Mouse (Mus musculus): ENCODE measurements around the gene Sh3tc1.

Sh3tc1 gene

DNA sequence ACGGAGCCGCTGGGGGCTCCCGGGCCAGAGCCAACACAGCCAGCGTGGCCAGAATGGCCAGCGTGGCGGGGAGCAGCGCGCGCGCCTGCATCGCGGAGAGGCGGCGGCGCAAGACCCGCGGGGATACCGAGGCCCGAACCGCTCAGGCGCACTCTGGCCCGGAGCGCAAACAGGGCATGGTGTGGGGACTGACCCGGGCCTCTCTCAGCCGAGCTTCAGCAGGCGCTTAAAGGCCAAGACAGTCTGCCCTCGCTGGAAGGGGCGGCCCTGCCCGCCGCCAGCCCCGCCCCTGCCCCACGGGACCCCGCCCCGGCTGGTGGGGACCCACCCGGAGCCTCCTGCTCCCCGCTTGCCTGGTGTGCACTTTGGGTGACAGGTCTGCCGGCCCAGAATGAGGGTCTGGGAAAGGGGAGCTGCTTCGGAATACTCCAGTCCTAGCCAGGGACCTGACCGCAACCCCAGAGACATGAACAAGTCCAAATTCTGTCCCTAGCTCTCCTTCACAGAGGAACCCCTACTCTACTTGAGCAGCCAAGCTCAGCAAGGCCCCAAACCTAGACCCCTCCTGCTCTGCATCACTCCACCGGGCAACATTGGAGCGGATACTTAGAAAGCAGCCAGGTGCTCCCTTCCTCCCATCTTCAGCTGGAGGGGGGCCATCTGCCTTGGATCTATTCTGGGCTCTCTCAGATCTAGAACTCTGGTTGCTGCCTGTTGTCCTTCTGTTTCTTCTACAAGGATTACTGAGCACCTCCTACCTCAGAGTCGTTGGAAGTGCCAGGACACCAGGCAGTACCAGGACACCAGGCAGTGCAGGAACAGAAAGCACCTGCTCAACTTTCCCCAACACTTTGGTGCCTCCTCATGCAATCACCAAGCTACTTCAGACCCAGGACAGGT lies 60.3 kb downstream of the Sh3tc1 start, which contains the start of gene Htra3:
TSS of gene Htra3 (minus strand) at position 527 of the 900 bp plus-strand sequence.
- DNase-seq (ENCODE audit: low read depth), result no peak

DNA sequence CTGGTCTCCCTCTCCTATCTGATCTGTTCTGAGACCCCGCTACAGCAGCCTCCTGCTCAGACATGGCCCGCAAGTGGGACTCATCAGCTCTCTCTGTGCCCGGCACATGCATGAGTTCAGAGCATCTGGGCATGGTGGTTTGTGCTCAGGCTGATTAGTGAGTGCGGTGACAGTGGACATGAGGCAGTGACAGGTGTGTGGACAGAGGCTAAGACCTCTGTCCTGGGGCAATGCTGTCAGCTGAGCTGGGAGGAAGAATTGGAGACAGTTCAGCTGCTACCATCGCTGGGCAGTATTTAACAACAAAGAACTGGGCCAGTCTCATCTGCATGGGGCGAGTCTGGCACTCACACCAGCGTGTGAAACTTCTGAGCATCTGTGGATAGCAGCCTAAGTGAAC lies 62.8 kb downstream of the Sh3tc1 start:
- DNase-seq (ENCODE audit: low read depth), result no peak

DNA sequence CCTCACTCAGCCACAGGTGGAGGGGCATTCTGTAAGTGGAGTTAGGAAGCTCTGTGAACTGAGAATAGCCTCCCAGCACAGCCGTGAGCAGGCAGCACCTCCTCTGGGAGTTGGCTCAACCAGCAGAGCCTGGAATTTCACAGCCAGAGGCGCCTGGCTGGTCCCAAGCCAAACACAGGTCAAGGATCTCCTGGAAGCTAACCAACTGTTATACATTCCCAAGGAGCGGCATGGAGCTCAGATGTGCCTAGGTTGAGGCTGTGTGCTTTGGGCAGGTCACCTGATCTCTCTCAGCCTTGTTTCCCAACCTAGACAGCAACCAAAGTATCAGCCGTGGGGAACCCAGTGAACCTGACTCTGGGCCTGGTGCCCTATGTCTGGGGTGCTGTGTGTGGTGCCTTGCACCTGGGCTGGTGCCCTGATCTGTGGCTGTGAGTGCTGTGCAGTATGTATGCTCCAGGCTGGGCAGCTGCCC lies 65.7 kb downstream of the Sh3tc1 start:
- DNase-seq (ENCODE audit: low read depth), result peak; percentile 93

DNA sequence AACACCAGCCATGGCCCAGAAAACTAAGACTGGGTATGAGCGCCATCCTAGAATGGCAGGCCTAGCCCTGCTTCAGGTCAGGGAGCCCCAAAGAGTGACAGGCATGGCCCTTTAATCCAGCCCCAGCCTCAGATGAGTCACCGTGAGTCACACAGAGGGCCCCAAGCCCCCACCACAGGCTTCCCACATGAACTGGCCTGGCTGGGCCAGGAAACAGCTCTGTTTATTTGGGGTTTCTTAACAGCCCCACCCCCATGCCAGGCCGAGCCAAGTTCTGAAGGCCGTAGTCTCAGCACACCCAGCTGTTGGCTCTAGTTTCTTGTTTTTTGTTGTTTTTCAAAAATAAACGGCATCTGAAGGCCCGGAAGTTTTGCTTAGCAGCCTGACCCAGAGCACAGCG lies 66.7 kb downstream of the Sh3tc1 start:
- peak; percentile 95 for DNase-seq (ENCODE audit: low read depth)

DNA sequence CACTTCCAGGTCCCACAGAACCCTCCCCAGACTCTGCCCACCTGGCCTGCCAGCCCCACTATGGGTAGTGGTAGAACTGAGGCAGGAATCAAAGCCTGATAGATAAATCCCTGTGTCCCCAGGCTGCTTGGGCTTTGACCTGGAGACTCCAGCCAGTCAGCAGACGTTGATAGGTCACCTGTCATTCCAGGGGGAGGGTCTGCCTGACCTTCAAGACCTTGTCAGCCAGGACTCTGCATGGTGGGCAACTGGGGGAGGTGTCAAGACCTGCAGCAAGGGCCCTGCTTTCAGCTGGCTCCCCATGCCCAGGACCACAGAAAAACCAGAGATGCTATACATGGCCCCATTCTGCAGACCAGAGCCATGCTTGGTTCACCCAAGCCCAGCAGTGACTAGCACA lies 67.2 kb downstream of the Sh3tc1 start:
- DNase-seq (ENCODE audit: low read depth), result no peak

DNA sequence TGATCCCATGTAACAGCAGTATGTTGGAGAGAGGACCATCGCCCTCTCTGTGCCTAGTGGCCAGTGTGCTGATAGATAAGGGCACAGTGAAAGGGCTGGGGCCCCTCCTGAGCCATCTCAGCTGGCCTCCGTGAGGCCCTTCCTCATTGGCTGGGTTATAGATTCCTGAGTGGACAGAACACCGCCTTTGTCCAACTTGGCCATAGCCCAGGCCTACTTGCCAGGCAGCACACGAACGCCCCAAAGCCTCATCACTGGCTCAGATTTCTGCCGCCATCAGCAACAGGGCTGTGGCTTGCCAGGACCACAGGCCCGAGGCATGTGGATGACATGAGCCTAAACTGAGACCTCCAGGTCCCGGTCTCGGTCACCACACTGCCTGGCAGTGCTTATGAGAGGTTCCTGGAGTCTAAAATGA lies 68.3 kb downstream of the Sh3tc1 start:
- DNase-seq (ENCODE audit: low read depth), result peak; percentile 78

DNA sequence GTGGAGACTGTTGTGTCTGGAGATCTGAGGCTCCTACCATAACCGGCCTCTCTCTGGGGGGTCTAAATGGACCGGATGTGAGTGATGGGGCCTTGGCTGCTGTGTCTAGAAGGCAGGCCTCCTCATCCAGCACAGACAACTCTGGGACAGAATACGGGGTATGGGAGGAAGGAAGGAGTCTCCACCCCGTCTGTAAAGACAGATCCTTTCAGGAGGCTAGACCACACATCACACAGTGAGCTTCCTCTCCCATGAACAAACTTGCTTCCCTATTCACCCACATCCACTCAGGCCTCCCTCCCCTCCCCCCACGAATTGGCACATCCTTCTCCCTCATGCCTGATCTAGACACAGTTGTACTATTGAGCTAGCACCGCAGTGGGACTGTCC lies 69.4 kb downstream of the Sh3tc1 start:
- DNase-seq (ENCODE audit: low read depth), result no peak

DNA sequence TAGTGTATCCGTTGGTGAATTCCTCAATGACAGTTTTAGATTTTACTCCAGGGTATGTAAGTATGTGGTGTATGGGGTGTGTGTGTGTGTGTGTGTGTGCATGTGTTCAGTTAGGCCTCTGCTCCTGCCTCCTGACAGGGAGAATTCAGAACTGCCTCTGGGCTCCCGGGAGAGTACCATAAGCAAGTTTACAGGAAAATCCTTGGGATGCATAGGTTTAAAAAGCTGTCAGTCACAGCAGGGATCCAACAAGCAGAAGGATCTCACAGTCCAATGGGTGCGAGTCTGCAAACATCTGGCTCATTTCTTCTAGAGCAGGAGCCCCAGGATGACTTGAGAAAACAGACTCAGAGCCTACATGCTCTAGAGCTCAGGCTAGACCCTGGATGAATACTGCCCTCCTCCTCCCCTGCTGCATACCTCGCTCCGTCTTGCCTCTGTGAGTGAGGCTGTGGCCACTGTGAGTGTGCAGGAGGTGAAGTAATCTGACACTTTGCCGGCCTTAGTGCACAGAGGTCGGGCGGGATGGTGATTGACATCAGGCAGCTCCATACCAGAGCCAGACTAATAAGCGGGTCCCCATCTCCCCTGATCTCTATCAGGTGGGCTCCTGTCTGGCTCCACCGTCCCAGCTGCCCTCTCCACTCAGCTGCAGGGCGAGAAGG lies 69.9 kb downstream of the Sh3tc1 start:
- no peak for DNase-seq (ENCODE audit: low read depth)

DNA sequence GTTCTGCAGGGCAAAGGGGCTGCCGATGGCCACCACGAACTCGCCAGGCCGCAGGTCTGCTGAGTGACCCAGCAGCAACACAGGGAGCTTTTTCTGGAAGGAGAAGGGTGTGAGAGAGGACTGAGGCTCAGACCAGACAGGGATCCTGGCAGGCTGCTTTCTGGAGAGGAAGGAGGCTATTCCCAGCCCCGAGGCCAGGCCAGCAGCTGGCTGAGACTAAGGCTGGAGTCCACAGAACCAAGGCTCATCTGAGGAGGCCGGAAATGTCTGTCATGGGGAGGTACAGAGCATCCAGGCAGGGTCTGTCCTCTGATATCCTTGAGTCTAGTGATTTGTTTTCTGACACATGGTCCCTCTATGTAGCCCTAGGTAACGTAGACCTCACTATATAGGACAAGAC lies 73.6 kb downstream of the Sh3tc1 start:
- no peak for DNase-seq (ENCODE audit: low read depth)

DNA sequence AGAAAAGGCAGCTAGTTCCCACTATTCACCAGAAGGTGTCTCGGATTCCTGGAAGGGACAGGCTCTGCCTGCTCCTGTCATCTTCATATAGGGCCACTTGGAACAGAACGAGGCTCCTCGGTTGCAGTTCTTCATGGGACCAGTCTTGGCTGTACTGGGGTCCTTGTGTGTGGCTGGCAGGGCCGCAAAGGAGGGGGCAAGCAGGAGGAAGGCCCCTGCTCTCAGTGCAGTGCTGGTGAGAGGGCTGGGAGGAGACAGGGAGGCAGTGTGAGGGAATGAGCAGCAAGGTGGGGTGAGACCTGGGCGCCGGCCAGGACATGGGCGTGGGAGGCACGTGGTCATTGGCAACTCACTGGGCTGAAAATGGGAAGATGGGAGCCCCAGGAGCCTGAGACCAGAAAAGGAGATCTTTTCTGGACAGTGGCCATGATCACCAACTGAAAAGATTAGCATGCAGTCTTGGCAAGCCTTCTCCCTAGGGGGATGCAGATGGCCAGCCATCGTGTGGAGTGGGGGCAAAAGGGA lies 77.7 kb downstream of the Sh3tc1 start:
- no peak for DNase-seq (ENCODE audit: low read depth)

DNA sequence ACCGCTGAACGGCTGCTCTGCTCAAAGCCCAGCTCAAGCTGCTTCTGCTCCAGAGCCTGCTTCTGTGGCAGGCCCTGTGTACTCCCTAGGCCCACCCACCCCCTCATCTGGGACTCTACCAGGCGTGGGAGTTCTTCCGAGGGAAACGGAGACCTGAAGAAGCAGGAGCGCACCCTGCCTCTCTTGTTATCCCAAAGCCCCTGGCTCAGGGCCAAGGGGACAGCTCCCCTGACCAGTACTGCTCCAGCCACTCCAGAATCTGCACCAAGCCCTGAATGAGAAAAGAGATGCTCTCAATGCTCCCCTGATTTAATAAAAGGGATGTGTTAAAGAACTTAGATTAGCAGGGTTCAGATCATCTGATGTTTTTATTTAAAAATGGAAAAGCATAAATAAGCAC lies 78.6 kb downstream of the Sh3tc1 start:
- DNase-seq (ENCODE audit: low read depth), result no peak

DNA sequence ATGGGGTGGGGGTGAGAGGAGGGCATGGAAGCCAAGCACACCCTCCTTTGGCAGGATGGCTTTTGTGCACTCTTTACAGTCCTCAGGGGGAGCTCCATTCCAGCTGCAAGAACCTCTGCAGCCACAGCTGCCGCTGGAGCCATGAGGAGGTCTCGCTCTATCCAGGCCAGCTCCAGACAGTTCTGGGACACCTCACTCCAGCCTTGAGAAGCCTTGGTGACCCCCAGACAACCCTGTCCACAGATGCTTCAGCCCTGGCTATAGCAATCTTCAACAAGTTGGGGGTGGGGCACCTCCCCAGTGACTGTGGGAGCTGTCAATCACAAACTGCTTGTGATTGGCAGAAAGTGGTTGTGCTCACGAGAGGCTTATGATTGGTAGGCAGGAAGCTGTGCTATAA lies 80.3 kb downstream of the Sh3tc1 start:
- DNase-seq (ENCODE audit: low read depth), result no peak

DNA sequence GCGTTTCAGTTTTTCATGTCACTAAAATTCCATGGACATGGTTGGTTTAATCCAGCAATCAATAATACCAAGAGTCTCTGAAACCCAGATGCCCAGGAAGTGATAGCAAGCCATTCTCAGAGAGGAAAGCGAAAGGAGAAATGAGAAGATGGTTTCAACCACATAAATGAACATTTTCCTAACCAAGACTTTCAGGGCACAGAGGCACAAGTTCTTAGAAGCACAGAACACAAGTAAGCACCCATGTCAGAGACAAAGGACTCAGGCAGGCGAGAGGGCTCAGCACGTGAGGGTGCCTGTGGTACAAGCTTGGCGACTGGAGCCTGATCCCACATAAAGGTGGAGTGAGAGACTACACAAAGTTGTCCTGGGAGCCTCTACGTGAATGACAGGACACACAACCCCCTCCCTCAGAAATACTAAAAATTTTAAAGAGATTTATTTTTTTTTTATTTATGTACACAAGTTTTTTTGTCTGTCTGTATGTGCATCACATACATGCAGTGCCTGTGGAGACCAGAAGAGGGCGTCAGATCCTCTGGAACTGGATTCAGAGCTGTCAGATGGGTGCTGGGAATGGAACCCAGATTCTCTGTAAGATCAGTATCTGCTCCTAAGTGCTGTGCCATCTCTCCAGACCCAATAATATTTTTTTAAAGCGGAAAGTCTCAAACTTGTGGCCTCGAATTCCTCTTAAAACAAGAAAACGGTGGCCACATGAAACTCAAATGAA lies 83.9 kb downstream of the Sh3tc1 start:
- no peak for DNase-seq (ENCODE audit: low read depth)

DNA sequence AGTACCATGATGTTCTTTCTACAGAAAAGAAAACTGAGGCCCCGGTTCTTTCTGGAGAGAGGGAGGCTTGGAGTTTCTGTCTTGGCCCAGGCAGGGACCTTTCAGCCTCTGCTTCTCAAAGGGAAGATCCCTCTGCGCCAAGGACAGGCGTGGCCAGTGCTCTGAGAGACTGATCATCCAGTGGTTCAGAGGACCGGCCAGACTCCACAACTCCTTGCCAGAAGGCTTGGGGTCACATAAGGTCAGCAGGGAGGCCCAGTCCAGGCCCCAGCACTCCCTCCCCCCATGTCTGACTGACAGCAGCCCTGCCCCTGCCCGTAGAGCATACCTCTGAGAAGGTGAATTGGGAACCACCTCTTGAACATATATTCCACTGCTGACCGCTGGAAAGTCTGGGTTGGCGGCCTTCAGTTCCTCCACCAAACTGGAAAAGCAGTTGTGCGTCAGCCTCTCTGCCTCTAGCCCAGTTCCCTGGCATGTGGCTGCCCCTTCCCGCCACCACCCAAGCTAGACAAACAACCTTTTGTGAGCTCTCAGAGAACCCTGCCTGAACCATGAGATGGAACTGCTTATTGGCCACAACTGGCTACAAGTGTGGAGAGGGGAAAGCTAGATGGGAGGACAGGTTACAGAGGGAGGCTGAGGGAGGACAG lies 85.9 kb downstream of the Sh3tc1 start:
- DNase-seq (ENCODE audit: low read depth), result peak; percentile 57

DNA sequence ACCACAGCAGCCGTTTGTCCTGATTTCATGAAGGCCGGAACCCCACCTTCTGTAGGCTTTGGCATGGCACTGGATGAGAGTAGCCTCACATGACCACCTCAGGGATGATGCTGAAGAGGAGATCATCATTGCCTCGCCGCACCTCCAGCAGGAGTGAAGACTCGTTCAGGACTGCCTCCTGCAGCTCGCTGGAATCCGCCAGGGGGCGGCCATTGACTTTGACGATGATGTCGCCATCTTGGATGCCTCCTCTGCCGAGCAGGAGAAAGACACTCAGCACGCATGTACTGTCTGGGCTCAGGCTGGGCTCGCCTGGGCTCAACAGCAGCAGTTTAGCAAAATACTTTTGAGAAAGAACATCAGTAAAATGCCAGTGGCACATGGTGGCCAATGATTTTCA lies 86.9 kb downstream of the Sh3tc1 start:
- DNase-seq (ENCODE audit: low read depth), result no peak

DNA sequence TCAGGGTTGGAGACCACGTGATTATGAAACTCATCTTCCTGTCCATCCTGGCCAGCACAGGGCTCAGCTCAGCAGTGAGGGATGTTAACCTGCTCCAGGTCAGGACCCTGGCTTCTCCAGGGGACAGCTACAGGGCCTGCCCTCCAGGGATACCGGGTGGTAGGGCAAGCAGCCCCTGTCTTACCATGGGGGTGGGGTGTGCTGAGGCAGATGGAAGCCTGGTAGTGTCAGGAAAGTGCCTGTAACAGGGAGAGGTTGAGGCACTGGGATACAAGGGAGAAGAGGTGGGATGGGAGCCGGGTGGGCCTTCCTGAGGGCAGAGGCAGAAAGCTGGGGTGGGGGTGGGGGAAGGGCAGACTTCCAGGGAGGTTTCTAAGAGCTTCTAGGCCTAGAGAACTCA lies 87.5 kb downstream of the Sh3tc1 start:
- DNase-seq (ENCODE audit: low read depth), result no peak

DNA sequence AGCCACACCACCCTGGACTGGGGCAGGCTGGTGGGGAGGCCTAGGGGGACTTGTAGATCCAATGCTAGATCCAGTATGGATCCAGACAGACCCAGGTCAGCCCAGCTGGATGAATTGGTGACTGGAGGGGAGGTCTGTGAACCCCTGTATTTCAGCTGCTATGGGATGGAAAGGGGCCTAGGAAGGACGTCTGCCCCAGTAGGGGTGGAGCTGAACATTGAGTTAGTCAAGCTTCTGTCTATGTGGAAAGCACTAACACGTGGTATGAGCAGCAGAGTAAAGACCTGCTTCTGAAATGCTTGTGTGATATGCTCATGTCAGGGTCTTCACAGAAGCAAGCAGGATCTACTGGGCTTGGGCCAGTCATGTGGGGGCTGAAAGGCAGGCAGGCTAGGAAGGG lies 91.6 kb downstream of the Sh3tc1 start:
- no peak for DNase-seq (ENCODE audit: low read depth)

DNA sequence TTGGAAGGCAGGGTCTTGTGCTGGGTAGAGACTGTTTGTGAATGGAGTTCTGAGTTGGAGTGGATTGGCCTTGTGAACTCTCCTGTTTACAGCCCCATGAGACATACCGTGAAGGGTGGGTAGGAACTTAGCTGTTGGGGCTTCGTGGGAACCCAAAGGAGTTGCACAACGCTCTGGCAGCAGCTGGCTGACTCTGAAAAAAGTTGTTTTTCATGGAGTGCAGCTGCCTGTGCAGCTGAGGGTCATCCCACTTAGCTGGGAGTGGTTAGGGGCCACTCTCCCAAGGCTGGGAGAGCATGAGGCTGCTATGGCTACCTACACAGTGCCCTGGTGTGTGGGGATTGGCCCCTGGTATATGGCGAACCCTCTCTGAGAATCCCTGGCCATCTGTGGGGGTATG lies 92.2 kb downstream of the Sh3tc1 start:
- peak; percentile 83 for DNase-seq (ENCODE audit: low read depth)
